Mouse (Mus musculus): ENCODE measurements around the gene Cfap54.

GRCm38 (mm10) chr10:93115743-93116142 lies 34.3 kb upstream of the Cfap54 start:
- TF ChIP-seq CTCF (IDR thresholded peaks at IDR 0.05; ENCODE audit: low read depth) = no peak
- no peak for TF ChIP-seq EP300 (optimal IDR thresholded peaks at IDR 0.05)

Measured in stomach, postnatal 0 days (tissue).